Mouse (Mus musculus) CD4-positive naive resting alpha-beta T cell, adult 76 days (primary cell): ENCODE measurements around the gene C1ql2. TPM values are rescaled to one million over a fixed set of nuclear protein-coding genes. Genes with fewer than 3 reads are reported as not detected.

Experiments used
- total RNA-seq: library from RNA; stranded (reverse); gene quantifications from one replicate; pipeline ENCODE4 v1.2.4, GENCODE M21; 2023

The C1ql2 gene
- not detected for total RNA-seq

GRCm38 (mm10) chr1:120340419-120341171 lies at the start of gene C1ql2:
C1ql2 (plus strand) TSS chr1:120340582.

Other genes with a start within 250 kb of the C1ql2 start
- 27.2 TPM for gene Dbi, start 219.5 kb upstream of the C1ql2 start, total RNA-seq
- 14.5 TPM for gene 3110009E18Rik, start 219.4 kb upstream of the C1ql2 start, total RNA-seq
- gene Steap3, start 67.9 kb upstream of the C1ql2 start, total RNA-seq, result 0.97 TPM
- 0.59 TPM for gene Marco, start 164.4 kb downstream of the C1ql2 start, total RNA-seq